Mouse (Mus musculus) limb, embryonic 11.5 days (tissue): Measurements from ENCODE around the gene AL607142.1. TPM values are rescaled to one million over a fixed set of nuclear protein-coding genes. Genes with fewer than 3 reads are reported as not detected.

Source experiments
- ATAC-seq: fragments of 200-750 bp; cut with Nextera tagmentation; 2 replicates; pipeline ENCODE4 v1.8.0; 2017; ENCODE audit warnings: low read depth; ENCODE audit not compliant: insufficient number of reproducible peaks, low FRiP score, low TSS enrichment
- DNase-seq: peaks from one replicate; pipeline ENCODE4 v3.0.0-alpha.2; 2015; ENCODE audit warnings: low spot score
- H3K27ac ChIP-seq: fragments of 300-500 bp; sonication (generic); replicated peaks from 2 replicates; pipeline ENCODE4 v1.5.1; 2014; ENCODE audit warnings: low read depth, mild to moderate bottlenecking, low read length
- H3K27me3 ChIP-seq: fragments of 300-500 bp; sonication (generic); 2 replicates; pipeline ENCODE4 v1.6.1; 2014; ENCODE audit warnings: mild to moderate bottlenecking, low read length, mixed read lengths; ENCODE audit not compliant: control insufficient read depth, insufficient read depth
- H3K36me3 ChIP-seq: fragments of 300-500 bp; sonication (generic); 2 replicates; pipeline ENCODE4 v1.6.1; 2014; ENCODE audit warnings: mild to moderate bottlenecking, low read length, moderate library complexity, mixed read lengths; ENCODE audit not compliant: control insufficient read depth, insufficient read depth
- H3K4me1 ChIP-seq: fragments of 300-500 bp; sonication (generic); 2 replicates; pipeline ENCODE4 v1.6.1; 2014; ENCODE audit warnings: low read length, mixed read lengths; ENCODE audit not compliant: control insufficient read depth, insufficient read depth
- H3K4me2 ChIP-seq: fragments of 300-500 bp; sonication (generic); 2 replicates; pipeline ENCODE4 v1.6.1; 2014; ENCODE audit warnings: low read depth, mild to moderate bottlenecking, moderate library complexity; ENCODE audit not compliant: severe bottlenecking
- H3K4me3 ChIP-seq: fragments of 300-500 bp; sonication (generic); 2 replicates; pipeline ENCODE4 v1.5.1; 2014; ENCODE audit warnings: low read depth, low read length
- H3K9ac ChIP-seq: fragments of 300-500 bp; sonication (generic); 2 replicates; pipeline ENCODE4 v1.6.1; 2014; ENCODE audit warnings: mild to moderate bottlenecking, low read length
- H3K9me3 ChIP-seq: fragments of 300-500 bp; sonication (generic); 2 replicates; pipeline ENCODE4 v1.6.1; 2016; ENCODE audit warnings: low read length; ENCODE audit not compliant: control insufficient read depth
- WGBS: fragments of 180-500 bp; shearing (Covaris S2); extraction: QIAGEN DNeasy Blood & Tissue Kit; methylation state at CpG from one replicate; pipeline ENCODE4 v1.1.7; 2014; 5-methylcytosine and 5-hydroxymethylcytosine counted together
- polyA plus RNA-seq: library from polyadenylated mRNA; unstranded; fragments of >200 nt; fragmentation: Nextera tagmentation; extraction: Ambion mirVana; gene quantifications from 2 replicates; pipeline ENCODE4 v1.2.1, GENCODE M21; 2014

AL607142.1 gene
- not detected in 2 replicates for polyA plus RNA-seq

DNA sequence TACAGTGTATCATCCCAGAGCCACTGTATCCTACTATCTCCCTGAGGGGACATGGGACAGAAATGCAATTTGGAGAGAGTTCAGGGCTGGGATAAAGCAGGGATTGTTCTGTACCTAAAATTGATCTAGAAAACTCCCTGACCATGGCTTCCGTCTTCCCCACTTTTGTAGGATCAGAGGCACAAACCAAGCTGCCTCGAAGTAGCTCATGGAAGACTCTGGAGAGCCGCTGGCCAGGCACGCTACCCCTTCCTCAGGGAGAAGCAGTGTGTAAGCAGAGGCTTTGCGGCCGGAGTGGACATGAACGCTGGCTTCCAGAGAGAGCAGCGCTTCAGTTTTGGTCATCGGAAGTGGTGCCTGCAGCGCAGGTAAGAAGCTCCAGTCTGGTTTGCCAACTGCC lies at the start of gene AL607142.1:
TSS of gene AL607142.1 (plus strand) at position 301 of the 400 bp plus-strand sequence.
- Histone ChIP-seq H3K36me3 (no peaks in the 10 kb centered on the region), H3K4me1 (no peaks in the 10 kb centered on the region), H3K27ac (no peak within 1 kb of the TSS), H3K4me2 (no peak within 1 kb of the TSS), H3K27me3 (no peaks in the 10 kb centered on the region), H3K9ac (no peak within 1 kb of the TSS), H3K9me3 (no peaks in the 10 kb centered on the region), H3K4me3 (no peak within 1 kb of the TSS)
- 90% methylated on average over 10 of the region's 10 CpGs for WGBS
- DNase-seq, result no peak
- ATAC-seq, result no peak

DNA sequence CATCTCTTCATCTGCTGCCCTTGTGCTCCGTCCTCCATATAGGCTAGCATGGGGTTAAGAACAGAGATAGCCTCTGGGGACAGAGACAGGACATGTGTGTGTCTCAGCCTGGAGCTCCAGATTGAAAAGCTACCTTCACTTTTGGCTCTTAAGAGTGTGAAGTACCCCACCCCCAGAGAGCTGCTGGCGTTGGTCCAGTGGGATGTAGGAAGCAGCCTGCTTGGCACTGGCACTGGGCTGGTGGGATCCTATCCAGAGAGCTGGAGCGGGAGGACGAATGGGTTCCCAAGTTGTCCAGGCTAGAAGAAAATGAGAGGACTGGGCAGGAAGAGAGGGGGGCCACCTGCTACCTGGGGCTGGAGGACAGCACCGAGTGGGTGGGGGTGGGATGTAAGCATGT lies 46.4 kb upstream of the AL607142.1 start:
- Histone ChIP-seq H3K9ac (no peak overlapping the region), H3K27me3 (no peaks in the 10 kb centered on the region), H3K27ac (no peak overlapping the region), H3K36me3 (no peaks in the 10 kb centered on the region), H3K9me3 (no peaks in the 10 kb centered on the region), H3K4me2 (no peak overlapping the region), H3K4me3 (no peak overlapping the region), H3K4me1 (no peaks in the 10 kb centered on the region)
- DNase-seq (no peak), ATAC-seq (no peak)
- WGBS, result 84% methylated on average over 5 of the region's 5 CpGs

DNA sequence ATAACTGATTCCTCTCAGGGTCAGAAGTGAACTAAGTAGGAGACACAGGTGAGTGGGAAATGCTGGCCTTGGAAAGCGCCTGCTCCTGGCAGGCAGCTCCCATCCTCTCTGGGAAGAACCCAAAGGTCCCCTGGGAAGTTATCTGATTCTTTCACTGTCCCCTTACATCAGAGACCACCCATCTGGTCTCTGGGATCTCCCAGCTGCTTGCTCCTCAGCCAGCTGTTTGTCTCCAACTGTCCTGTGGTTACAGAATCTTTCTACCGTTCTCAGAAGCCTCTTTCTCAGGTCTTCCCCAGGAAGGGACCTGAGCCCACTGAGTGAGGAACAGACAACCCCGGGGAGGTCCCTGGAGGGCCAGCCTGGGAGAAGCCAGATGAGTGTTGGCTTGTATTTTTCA lies 42.4 kb upstream of the AL607142.1 start:
- H3K4me1 ChIP-seq, result no peaks in the 10 kb centered on the region
- no peaks in the 10 kb centered on the region for H3K27me3 ChIP-seq
- no peak for ATAC-seq
- H3K36me3 ChIP-seq, result no peaks in the 10 kb centered on the region
- no peak overlapping the region for H3K4me2 ChIP-seq
- no peak overlapping the region for H3K9ac ChIP-seq
- no peak for DNase-seq
- H3K27ac ChIP-seq, result no peak overlapping the region
- no peaks in the 10 kb centered on the region for H3K9me3 ChIP-seq
- H3K4me3 ChIP-seq, result no peak overlapping the region
- 63% methylated on average over 3 of the region's 3 CpGs for WGBS

DNA sequence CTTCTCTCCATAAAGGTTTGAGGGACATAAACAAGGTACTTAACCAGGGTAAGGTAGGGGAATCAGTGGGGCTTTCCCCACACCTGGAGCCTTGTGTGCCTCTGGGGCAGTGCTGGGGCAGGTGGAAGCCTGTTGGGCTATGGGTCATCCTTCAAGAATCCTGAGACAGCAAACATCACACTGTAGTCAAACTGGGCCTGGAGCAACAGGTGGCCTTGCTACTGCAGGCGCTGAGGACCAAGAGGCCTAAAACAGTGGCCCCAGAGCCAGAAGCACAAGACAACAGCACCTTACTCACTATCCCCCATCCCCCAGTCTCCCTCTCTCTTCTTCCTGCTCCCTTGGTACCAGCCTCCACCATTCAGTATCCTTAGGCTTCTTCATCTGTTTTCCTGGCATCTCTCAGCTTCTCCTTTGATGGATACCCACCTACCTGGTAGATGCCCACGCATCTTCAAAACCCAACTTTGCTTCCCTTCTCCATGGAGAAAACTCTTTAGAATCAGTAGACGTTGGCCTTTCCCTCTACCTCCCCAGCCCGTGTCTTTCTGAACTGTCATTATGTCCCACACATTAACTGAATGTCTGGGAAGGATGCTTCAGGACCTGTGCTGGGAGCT lies 41.5 kb upstream of the AL607142.1 start:
- H3K36me3 ChIP-seq, result no peaks in the 10 kb centered on the region
- H3K4me1 ChIP-seq, result no peaks in the 10 kb centered on the region
- DNase-seq (no peak), ATAC-seq (no peak)
- WGBS, result 91% methylated on average over 4 of the region's 4 CpGs
- no peak overlapping the region for H3K4me2 ChIP-seq
- H3K9me3 ChIP-seq, result no peaks in the 10 kb centered on the region
- H3K4me3 ChIP-seq, result no peak overlapping the region
- H3K27me3 ChIP-seq, result no peaks in the 10 kb centered on the region
- no peak overlapping the region for H3K9ac ChIP-seq
- no peak overlapping the region for H3K27ac ChIP-seq

DNA sequence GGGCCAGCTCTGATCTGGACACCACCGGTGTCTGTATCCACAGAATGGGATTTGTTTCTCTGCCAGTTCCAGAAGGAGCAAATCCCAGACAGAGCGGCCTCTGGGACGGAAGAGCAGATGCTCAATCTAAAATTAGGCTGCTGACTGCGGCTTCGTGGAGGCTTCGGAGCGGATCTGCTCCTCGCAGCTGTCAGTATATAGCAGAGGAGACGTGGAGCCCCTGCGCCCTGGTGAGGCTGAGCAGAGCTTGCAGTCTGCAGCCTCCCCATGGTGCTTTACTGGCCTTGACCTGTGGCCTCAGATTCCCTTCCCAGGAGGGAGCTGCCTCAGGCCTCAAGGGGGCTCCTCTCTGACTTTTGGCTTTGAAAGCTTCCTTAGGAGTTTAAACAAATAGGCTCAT lies 40.7 kb upstream of the AL607142.1 start:
- no peak for DNase-seq
- H3K4me2 ChIP-seq, result no peak overlapping the region
- H3K9ac ChIP-seq, result no peak overlapping the region
- H3K4me3 ChIP-seq, result no peak overlapping the region
- no peaks in the 10 kb centered on the region for H3K4me1 ChIP-seq
- no peak overlapping the region for H3K27ac ChIP-seq
- WGBS, result 64% methylated on average over 10 of the region's 10 CpGs
- H3K36me3 ChIP-seq, result no peaks in the 10 kb centered on the region
- ATAC-seq, result no peak
- no peaks in the 10 kb centered on the region for H3K9me3 ChIP-seq
- H3K27me3 ChIP-seq, result no peaks in the 10 kb centered on the region

DNA sequence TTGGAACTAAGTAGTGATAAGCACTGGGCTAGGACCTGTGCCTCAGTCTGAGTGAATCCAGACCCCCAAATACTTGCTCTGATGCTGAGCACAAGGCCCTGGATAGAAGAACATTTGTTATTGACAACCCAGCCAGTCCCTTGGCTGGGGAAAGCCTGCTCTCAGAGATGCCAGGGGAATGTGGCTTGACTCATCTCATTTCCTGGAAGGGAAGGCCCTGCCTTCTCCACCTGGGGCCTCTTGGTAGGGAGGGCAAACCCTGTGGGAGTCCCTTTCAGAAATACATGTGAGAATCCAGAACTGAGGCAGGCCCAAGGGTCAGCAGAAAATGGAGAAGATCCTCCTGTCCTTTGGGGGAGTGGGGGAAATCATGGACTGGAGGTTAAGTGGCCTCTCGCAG lies 37.1 kb upstream of the AL607142.1 start:
- ATAC-seq, result no peak
- Histone ChIP-seq H3K27me3 (peaks cover 14% of the 10 kb centered on the region), H3K36me3 (no peaks in the 10 kb centered on the region), H3K9me3 (no peaks in the 10 kb centered on the region), H3K4me3 (no peak overlapping the region), H3K9ac (no peak overlapping the region), H3K4me2 (no peak overlapping the region), H3K4me1 (no peaks in the 10 kb centered on the region), H3K27ac (no peak overlapping the region)
- WGBS, result 96% methylated on average over 1 of the region's 1 CpGs
- DNase-seq, result no peak

DNA sequence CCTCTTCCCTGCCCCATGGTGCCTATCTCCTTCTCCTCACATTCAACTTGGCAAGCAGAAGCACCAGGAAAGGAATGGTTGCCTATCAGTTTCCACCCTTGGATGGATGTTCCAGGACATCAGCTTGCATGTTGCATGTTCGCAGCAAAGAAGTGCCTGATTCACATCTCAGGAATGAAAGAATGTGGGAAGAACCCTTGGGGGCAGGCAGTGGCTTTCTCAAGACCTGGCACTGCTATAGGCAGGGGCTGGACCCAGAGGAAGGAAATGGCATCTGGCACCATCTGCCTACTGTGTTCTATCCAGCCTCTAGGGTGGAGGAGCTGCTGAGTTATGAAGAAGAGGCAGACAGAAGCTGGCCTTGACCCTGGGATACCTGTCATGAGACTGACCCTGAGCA lies 34.9 kb upstream of the AL607142.1 start:
- Histone ChIP-seq H3K27ac (no peak overlapping the region), H3K9me3 (no peaks in the 10 kb centered on the region), H3K36me3 (no peaks in the 10 kb centered on the region), H3K4me1 (0 out of 2 replicates have a peak, but pooled peaks cover 4% of the 10 kb centered on the region), H3K4me3 (no peak overlapping the region), H3K9ac (no peak overlapping the region), H3K4me2 (no peak overlapping the region), H3K27me3 (peaks cover 35% of the 10 kb centered on the region)
- DNase-seq, result no peak
- WGBS, result 86% methylated on average over 1 of the region's 1 CpGs
- no peak for ATAC-seq

DNA sequence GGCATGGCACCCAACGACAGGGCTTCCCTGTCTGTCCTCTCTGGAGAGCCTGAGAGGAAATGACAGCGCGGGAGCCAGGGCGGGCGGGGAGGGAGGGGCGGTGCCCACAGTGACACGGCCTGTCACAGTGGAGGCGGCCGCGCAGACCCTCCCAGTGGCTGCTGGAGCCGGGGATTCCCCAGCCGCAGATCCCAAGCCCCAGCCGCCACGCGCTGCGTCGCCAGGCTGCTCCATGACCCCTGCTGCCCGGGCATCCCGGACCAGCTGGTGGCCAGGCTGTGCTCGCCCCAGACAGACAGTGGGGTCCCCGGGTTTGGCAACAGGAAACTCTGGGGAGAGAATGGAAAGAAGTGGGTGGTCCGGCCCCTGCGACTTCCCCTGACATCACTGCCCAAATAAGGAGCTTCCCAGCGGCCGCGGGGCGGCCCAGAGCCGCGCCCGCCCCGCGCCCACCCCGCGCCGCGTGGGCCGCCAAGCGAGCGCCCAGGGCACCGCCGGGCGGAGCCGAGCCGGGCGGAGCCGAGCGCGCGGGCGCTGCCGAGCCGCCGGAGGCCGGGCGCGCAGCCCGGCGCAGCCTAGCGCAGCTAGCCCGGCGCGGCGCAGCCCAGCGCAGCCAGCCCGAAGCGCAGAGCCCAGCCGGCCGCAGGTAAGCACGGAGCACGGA lies 32.3 kb upstream of the AL607142.1 start:
- peaks cover 36% of the 10 kb centered on the region for H3K27me3 ChIP-seq
- DNase-seq (peak; percentile 49), ATAC-seq (peak; percentile 55; the same call in 1 of the 2 replicates)
- H3K27ac ChIP-seq, result no peak overlapping the region
- H3K9me3 ChIP-seq, result no peaks in the 10 kb centered on the region
- no peaks in the 10 kb centered on the region for H3K36me3 ChIP-seq
- peak overlapping the region; percentile 45; the same call in 1 of the 2 replicates for H3K9ac ChIP-seq
- H3K4me1 ChIP-seq, result 0 out of 2 replicates have a peak, but pooled peaks cover 4% of the 10 kb centered on the region
- under 1% methylated on average over 59 of the region's 70 CpGs for WGBS
- peak overlapping the region; percentile 99 for H3K4me2 ChIP-seq
- peak overlapping the region; percentile 50 for H3K4me3 ChIP-seq
